Mouse (Mus musculus) c-Kit-positive CD71-positive TER-119-negative erythroid progenitor cells, embryonic 14.5 days (primary cell): Measurements from ENCODE around the gene Snd1.

Experiments used
- DNase-seq: peaks from one replicate; pipeline ENCODE4 v3.0.0-alpha.2; 2013; ENCODE audit warnings: low read depth

Snd1 gene

GRCm38 (mm10) chr6:28803678-28804279, 328.8 kb downstream of the Snd1 start:
- DNase-seq, result no peak

GRCm38 (mm10) chr6:28804751-28805150, 329.8 kb downstream of the Snd1 start:
- DNase-seq, result no peak

GRCm38 (mm10) chr6:28813057-28813456, 338.1 kb downstream of the Snd1 start:
- no peak for DNase-seq

- no peak for DNase-seq
These were observed 340.0 kb downstream of the Snd1 start for GRCm38 (mm10) chr6:28814895-28815294.

- no peak for DNase-seq
These were observed 342.1 kb downstream of the Snd1 start for GRCm38 (mm10) chr6:28817039-28817438.

- no peak for DNase-seq
These were observed 344.8 kb downstream of the Snd1 start for GRCm38 (mm10) chr6:28819509-28820358.

- DNase-seq, result no peak
These were observed 347.4 kb downstream of the Snd1 start for GRCm38 (mm10) chr6:28822296-28822695.

- no peak for DNase-seq
These were observed 348.4 kb downstream of the Snd1 start for GRCm38 (mm10) chr6:28823375-28823774.

- no peak for DNase-seq
These were observed 348.9 kb downstream of the Snd1 start for GRCm38 (mm10) chr6:28823802-28824201.

- DNase-seq, result no peak
These were observed 351.0 kb downstream of the Snd1 start for GRCm38 (mm10) chr6:28825894-28826293.

GRCm38 (mm10) chr6:28826689-28827389, 351.9 kb downstream of the Snd1 start:
- DNase-seq, result no peak

- DNase-seq, result no peak
These were observed 352.6 kb downstream of the Snd1 start for GRCm38 (mm10) chr6:28827565-28827964.

- no peak for DNase-seq
These were observed 353.7 kb downstream of the Snd1 start for GRCm38 (mm10) chr6:28828593-28828992.

- no peak for DNase-seq
These were observed 355.4 kb downstream of the Snd1 start for GRCm38 (mm10) chr6:28830306-28830705.

- DNase-seq, result no peak
These were observed 356.3 kb downstream of the Snd1 start, which contains the start of gene Lrrc4 for GRCm38 (mm10) chr6:28831011-28831853. Gene Lrrc4 (minus strand): TSS chr6:28831747.

GRCm38 (mm10) chr6:28831854-28832750, 357.2 kb downstream of the Snd1 start:
- no peak for DNase-seq

GRCm38 (mm10) chr6:28832751-28833291, 357.9 kb downstream of the Snd1 start:
- no peak for DNase-seq

- no peak for DNase-seq
These were observed 358.5 kb downstream of the Snd1 start for GRCm38 (mm10) chr6:28833380-28833822.

- no peak for DNase-seq
These were observed 359.1 kb downstream of the Snd1 start for GRCm38 (mm10) chr6:28834046-28834445.

GRCm38 (mm10) chr6:28836600-28836999, 361.7 kb downstream of the Snd1 start:
- no peak for DNase-seq
